Mouse (Mus musculus): ENCODE measurements around the gene Pars2.
A peak's percentile ranks its signal among the peaks of the same experiment; 100 is the strongest.

Pars2 gene

DNA sequence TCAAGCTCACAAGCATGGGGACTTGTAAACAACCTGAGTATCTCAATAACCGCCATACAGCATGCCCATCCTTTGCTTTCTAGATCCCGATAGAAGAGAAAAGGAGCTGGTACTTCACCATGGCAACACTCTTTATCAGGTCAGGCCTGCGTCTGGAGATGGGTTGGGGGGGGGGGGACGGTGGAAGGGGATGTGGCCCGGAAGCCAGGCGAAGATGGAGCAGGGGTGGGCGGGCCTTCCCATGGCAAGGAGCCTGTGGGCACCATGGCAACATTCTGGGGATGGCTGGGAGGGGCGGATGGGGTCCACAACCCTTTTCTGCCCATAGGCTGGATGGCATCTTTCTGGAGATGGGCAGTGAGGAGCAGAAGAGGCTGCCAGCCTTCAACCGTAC lies 16.8 kb upstream of the Pars2 start:
- no peak for DNase-seq (ENCODE audit: low spot score)

GRCm38 (mm10) chr4:106643483-106644217 lies 7.2 kb upstream of the Pars2 start:
- no peak for DNase-seq (ENCODE audit: low spot score)

GRCm38 (mm10) chr4:106644218-106644610 lies 6.7 kb upstream of the Pars2 start:
- DNase-seq (ENCODE audit: low spot score), result no peak

DNA sequence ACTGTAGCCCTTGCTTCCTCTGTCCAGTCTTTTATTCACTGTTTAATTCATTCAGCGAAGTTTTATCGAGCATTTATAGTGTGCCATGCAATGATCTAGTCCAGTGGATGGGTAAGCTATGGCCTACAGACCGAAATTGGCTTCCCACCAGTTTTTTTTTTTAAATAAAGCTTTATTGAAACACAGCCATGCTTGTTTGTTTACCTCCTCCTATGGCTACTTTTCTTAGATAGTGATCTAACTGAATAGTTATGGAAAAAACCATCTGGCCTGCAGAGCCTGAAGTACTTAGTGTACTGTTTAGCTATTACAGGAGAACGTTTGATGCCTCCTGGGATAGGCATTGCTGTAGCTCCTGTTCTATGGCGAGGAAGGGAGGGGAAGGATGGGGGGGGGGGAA lies 5.1 kb upstream of the Pars2 start:
- no peak for DNase-seq (ENCODE audit: low spot score)

DNA sequence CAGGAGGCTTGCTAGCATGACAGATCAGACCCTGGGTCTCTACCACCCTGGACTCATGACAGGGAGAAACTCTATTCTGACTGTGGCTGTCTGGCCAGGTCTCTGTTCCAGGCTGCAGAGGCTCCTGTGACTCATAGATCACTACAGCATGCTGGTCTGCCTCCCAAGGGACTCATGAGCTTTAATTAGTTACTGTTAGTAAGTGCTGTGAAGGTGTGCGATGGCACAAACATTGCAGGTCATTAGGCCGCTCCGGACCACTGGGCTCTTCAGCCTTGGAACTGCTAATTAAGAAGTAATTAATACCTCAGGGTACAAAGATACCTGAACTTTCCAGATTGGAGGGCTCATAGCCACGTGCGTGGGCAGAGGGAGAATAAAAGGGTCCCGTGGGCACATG lies 3.7 kb upstream of the Pars2 start:
- no peak for DNase-seq (ENCODE audit: low spot score)

DNA sequence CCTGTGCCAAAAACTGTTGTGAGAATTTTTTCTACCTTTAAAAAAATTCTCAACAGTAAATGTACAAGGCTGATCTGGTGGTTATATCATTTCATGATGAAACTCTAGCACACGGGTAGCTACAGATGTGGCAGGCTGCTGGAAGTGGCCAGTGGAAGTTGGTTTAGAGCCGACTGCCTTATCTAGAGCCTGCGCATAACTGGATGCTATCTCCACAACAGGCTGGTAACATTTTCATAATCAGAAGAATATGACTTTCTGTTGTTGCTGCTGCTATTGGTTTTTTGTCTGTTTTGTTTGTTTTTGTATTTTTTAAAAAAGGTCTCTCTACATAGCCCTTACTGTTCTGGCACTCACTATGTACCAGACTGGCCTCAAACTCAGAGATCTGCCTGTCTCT lies 1.7 kb downstream of the Pars2 start:
- DNase-seq (ENCODE audit: low spot score), result no peak

- no peak for DNase-seq (ENCODE audit: low spot score)
Observed at GRCm38 (mm10) chr4:106653051-106653450, 2.2 kb downstream of the Pars2 start.

DNA sequence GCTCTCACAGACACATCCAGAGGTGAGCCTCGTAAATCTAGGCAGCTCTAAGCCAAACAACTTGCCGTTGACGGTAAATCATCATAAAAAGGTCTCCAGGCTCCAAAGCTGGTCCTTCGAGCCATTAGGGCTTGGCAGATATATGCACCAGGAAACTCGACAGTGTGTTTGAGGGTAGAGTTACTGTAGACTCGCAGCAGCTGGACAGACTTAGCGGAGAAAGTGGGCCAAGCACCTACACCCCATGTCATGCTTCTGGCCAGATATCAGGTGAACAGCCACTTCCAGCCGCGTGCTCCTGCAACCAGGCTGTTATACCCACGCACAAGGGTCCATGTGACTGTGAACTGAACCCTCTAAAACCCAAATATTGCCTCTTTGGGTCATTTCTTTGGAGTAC lies 4.8 kb downstream of the Pars2 start:
- no peak for DNase-seq (ENCODE audit: low spot score)

DNA sequence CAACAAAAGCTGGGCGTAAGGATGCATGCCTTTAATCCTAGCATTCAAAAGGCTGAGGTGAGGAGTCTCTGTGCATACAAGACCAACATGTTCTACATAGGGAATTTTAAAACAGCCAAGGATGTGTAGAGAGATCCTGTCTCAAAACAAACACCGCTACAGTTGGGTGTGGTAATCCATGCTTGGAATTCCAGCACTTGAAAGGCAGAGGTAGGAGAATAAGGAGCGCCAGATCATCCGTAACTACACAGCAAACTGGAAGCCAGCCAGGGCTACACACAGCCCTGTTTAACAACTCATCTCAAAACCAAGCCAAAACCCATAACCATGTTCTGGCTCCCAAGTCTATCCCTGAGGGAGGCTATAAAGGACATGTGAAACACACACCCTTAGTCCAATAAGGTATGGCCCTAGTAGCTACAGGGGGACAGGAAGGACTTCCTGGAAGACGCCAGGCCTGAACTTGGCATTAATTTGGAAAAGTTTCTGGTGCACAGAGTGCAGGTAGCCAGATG lies 13.1 kb downstream of the Pars2 start:
- DNase-seq (ENCODE audit: low spot score), result no peak

DNA sequence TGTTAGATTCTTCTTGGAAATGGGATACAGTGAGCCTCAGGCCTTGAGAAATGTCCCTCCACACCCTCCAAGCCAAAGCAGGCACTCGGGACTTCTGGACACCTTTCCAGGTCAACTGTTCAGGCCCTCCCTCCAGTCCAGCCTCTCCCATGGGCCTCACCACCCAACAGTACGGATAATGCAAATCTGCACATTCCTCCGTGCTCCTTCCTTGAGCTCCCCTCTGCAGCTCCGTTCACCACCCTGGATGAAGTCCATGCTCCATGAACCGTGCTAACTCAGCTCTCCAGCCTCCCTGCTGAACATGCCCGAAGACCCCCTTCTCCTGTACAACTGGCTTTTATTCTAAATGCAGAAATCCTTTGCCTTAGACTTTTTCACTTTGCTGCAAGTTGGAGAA lies 13.8 kb downstream of the Pars2 start:
- DNase-seq (ENCODE audit: low spot score), result no peak

DNA sequence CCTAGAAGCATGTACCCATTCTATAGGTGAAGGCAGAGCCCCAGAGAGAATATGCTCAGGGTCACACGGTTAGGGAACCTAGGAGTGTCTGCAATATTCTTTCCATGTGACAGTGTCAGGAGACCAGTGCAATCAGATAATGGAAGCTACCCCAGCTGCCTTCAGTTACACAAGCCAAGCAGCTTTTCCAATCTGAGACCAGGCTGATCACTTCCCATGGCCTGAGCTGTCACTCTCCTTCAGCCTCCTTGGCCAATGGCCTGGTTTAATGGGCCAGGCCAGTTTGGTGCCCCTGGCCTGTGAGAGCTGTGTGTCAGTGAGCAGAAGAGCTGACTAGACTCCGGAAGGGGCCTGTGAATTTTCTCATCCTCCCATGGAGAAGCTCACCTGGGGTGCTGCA lies 14.4 kb downstream of the Pars2 start:
- DNase-seq (ENCODE audit: low spot score), result no peak

GRCm38 (mm10) chr4:106665673-106666072 lies 14.8 kb downstream of the Pars2 start:
- DNase-seq (ENCODE audit: low spot score), result no peak

DNA sequence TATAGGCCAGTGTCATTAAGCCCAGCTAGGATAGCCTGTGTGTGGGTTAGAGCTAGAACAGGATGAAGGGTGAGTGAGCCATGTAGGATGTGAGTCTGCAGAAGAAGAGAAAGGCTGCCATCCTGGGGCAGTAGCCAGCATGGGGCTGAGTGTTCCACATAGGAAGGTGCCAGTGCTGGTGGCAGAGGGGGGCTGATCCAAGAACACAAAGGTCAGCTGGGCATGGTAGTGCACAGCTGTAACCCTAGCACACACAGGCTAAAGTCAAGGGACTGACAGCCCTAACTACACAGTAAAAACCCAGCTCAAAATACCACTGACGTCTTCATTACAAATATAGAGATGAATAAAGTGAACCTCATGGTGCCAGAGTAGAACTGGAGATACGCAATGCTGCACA lies 15.7 kb downstream of the Pars2 start:
- DNase-seq (ENCODE audit: low spot score), result no peak

- no peak for DNase-seq (ENCODE audit: low spot score)
Observed at GRCm38 (mm10) chr4:106676749-106677148, 25.9 kb downstream of the Pars2 start.

GRCm38 (mm10) chr4:106678442-106679118 lies 27.7 kb downstream of the Pars2 start, which contains the start of gene Ttc4:
Ttc4 (minus strand) TSS chr4:106678944.
- DNase-seq (ENCODE audit: low spot score), result peak; percentile 61

DNA sequence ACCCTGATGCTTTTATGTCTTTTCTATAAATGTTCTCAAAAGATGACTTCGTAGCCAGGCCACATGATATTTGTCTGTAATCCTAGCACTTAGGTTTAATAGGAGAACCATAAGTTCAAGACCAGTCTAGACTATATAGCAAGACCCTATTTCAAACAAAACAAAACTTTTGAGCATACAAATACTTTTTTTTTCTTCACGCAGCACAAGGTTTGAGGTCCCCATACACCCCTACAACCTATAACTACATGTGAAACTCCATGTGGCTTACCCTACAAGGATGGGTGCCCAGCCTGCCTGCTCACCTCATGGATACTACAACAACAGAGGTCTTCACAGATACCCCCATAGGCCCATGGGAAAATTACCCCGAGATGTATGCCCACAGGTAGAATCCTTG lies 28.3 kb downstream of the Pars2 start:
- no peak for DNase-seq (ENCODE audit: low spot score)

DNA sequence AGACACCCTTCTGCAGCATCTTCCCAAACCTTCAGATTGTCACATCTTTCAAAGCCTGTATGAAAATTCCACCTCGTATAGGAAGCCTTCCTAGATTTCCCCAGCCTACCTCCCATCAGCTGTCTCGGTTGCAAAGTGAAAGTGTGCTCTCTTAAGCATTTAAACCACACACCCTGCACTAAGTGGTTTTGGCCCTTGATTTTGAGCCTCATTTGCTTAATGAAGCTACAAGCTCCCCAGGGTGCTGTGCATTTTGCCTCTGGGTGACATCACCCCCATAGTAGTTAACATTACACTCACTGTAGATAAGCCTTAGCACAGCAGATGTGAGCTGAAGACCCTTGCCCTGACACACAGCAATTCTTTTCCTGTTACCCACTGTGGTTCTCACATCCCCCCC lies 30.1 kb downstream of the Pars2 start:
- no peak for DNase-seq (ENCODE audit: low spot score)

DNA sequence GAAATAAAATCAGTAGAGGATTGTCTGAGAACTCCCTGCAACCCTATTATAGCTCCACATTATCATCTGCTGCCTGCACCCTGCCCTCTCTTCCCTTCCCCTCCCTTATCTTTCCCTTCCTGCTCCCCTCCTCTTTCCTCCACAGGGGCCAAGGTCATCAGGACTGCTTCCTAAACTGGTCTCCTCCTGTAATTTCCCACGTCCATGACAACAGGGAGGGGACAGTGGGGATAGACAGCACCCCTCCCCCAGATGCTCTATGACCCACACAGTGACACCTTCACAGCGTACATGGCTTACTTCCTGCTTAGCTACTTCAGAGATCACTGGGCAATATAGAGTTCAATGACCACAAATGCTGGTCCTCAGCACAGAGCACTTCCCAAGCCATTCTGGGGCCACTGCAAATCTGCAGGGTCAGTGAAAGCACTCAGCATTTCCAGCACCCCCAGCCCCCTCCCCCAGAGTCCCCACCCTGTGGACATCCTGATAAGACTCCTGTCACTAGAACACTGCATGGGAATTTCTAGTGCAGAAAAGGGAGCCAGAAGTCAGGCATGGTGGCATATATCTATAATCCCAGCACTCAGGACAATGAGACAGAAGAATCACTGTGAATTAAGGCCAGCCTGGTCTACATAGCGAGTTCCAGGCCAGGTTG lies 37.9 kb downstream of the Pars2 start:
- no peak for DNase-seq (ENCODE audit: low spot score)

- no peak for DNase-seq (ENCODE audit: low spot score)
Observed at GRCm38 (mm10) chr4:106693841-106694430, 43.1 kb downstream of the Pars2 start.

DNA sequence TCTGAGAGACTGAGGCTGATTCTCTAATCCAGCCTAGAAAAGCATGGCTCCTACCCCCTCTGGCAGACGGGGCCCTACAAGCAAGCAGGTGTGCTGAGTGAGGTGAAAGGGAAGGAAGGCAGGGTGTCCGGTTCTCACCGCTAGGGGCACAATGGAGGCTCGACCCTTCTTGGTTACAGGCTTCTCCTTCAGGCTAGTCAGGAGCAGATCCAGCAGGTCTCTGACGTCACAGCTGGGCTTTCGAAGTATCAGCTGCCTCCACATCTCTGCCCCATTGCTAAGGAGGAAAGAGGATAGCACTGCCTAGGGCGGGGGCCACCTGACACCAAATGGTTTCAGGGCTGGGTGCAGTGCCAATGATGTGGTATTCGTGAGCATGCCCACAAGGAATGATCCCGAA lies 49.1 kb downstream of the Pars2 start:
- DNase-seq (ENCODE audit: low spot score), result no peak

DNA sequence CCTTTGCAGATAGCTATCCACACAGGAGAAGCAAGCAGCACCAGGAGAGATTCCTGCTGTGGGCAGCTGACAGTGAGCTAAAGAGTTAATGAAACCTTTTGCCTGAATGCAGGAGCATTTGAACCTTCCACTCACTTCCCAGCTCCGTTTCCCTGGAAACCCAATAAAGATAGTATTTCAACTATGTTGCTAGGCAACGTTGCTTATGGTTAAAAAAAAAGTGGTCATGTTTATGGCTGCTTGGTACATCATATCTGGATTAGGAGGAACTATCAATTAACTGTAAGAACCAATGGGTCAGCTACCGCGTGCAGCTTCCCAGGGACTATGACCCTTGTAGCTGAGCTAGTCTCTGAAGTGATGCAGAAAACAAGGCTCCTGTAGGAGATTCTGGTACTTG lies 49.9 kb downstream of the Pars2 start:
- no peak for DNase-seq (ENCODE audit: low spot score)

- DNase-seq (ENCODE audit: low spot score), result no peak
Observed at GRCm38 (mm10) chr4:106703956-106704355, 53.1 kb downstream of the Pars2 start.

DNA sequence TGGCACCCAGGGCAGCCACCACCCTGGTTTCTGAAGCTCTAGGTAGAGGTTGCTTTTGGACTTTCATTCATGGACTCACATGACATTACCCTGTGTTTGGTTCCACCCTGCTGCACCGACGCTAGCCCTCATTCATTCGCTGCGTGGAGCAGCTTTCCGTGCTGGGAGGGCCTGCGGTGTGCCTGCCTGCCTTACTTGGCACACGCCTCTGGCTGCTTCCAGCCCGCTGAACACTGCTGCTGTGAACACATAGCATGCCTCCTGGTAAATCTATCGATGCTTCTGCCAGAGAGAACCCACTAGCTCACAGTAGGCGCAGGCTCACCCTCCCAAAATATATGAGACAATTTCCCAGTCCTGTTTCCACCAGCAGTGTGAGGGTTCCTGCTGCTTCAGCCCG lies 53.5 kb downstream of the Pars2 start:
- no peak for DNase-seq (ENCODE audit: low spot score)

All from left cerebral cortex, adult 11 months (tissue).